Mouse (Mus musculus) urinary bladder, postnatal 25 days (tissue): ENCODE measurements around the gene Syt17.

Experiments
- DNase-seq: peaks from one replicate; pipeline ENCODE4 v3.0.0; 2022; ENCODE audit warnings: low spot score

Gene Syt17

GRCm38 (mm10) chr7:118462818-118463762 lies 15.1 kb upstream of the Syt17 start:
- DNase-seq = no peak

GRCm38 (mm10) chr7:118461400-118462136 lies 13.5 kb upstream of the Syt17 start:
- no peak for DNase-seq

GRCm38 (mm10) chr7:118453722-118454121 lies 5.7 kb upstream of the Syt17 start:
- no peak for DNase-seq

- no peak for DNase-seq
Measured at GRCm38 (mm10) chr7:118452940-118453339, 4.9 kb upstream of the Syt17 start.

GRCm38 (mm10) chr7:118447291-118448133 lies 510 bp downstream of the Syt17 start:
- DNase-seq = peak; percentile 25

- DNase-seq = no peak
Measured at GRCm38 (mm10) chr7:118443895-118444485, 4.0 kb downstream of the Syt17 start.

GRCm38 (mm10) chr7:118443371-118443770 lies 4.7 kb downstream of the Syt17 start:
- no peak for DNase-seq

- DNase-seq = no peak
Measured at GRCm38 (mm10) chr7:118441535-118441934, 6.5 kb downstream of the Syt17 start.

GRCm38 (mm10) chr7:118437101-118437802 lies 10.8 kb downstream of the Syt17 start:
- DNase-seq = peak; percentile 41

GRCm38 (mm10) chr7:118428937-118429336 lies 19.1 kb downstream of the Syt17 start:
- DNase-seq = no peak

GRCm38 (mm10) chr7:118419491-118420180 lies 28.4 kb downstream of the Syt17 start:
- DNase-seq = no peak

GRCm38 (mm10) chr7:118414183-118414582 lies 33.8 kb downstream of the Syt17 start:
- no peak for DNase-seq

- no peak for DNase-seq
Measured at GRCm38 (mm10) chr7:118411877-118412276, 36.1 kb downstream of the Syt17 start.

GRCm38 (mm10) chr7:118409421-118409820 lies 38.6 kb downstream of the Syt17 start:
- DNase-seq = no peak

- no peak for DNase-seq
Measured at GRCm38 (mm10) chr7:118405251-118405650, 42.8 kb downstream of the Syt17 start.

GRCm38 (mm10) chr7:118402576-118403022 lies 45.4 kb downstream of the Syt17 start:
- no peak for DNase-seq

GRCm38 (mm10) chr7:118401949-118402348 lies 46.1 kb downstream of the Syt17 start:
- no peak for DNase-seq

- no peak for DNase-seq
Measured at GRCm38 (mm10) chr7:118399764-118400163, 48.3 kb downstream of the Syt17 start.

GRCm38 (mm10) chr7:118390705-118391104 lies 57.3 kb downstream of the Syt17 start:
- DNase-seq = no peak

GRCm38 (mm10) chr7:118380996-118381395 lies 67.0 kb downstream of the Syt17 start:
- no peak for DNase-seq
